Mouse (Mus musculus): ENCODE results near the gene Apoc1.
"Not testable (repeated sequence)": the region's sequence is repeated elsewhere in the genome, so short reads cannot be mapped to it uniquely, and the experiment has no call there.

The Apoc1 gene

GRCm38 (mm10) chr7:19705271-19705670 lies 12.8 kb upstream of the Apoc1 start:
- no peak for DNase-seq (ENCODE audit: low spot score)

- DNase-seq (ENCODE audit: low spot score) = no peak
These were observed 12.0 kb upstream of the Apoc1 start for GRCm38 (mm10) chr7:19704475-19704874.

GRCm38 (mm10) chr7:19702859-19703555 lies 10.5 kb upstream of the Apoc1 start:
- DNase-seq (ENCODE audit: low spot score) = no peak

- DNase-seq (ENCODE audit: low spot score) = peak; percentile 89
These were observed 8.8 kb upstream of the Apoc1 start for GRCm38 (mm10) chr7:19701069-19701761.

- DNase-seq (ENCODE audit: low spot score) = no peak
These were observed 8.0 kb upstream of the Apoc1 start for GRCm38 (mm10) chr7:19700299-19701068.

- no peak for DNase-seq (ENCODE audit: low spot score)
These were observed 7.3 kb upstream of the Apoc1 start for GRCm38 (mm10) chr7:19699827-19700148.

- DNase-seq (ENCODE audit: low spot score) = no peak
These were observed 6.7 kb upstream of the Apoc1 start, which contains the start of gene Apoe for GRCm38 (mm10) chr7:19698907-19699826. Apoe (minus strand) TSS chr7:19699188.

GRCm38 (mm10) chr7:19697949-19698906 lies 5.8 kb upstream of the Apoc1 start:
- no peak for DNase-seq (ENCODE audit: low spot score)

GRCm38 (mm10) chr7:19696336-19696873 lies 3.9 kb upstream of the Apoc1 start:
- no peak for DNase-seq (ENCODE audit: low spot score)

GRCm38 (mm10) chr7:19695881-19696280 lies 3.4 kb upstream of the Apoc1 start:
- DNase-seq (ENCODE audit: low spot score) = no peak

GRCm38 (mm10) chr7:19695213-19695594 lies 2.7 kb upstream of the Apoc1 start:
- no peak for DNase-seq (ENCODE audit: low spot score)

- peak; percentile 57 for DNase-seq (ENCODE audit: low spot score)
These were observed 2.1 kb upstream of the Apoc1 start for GRCm38 (mm10) chr7:19694336-19695212.

- DNase-seq (ENCODE audit: low spot score) = peak; percentile 84
These were observed 961 bp upstream of the Apoc1 start for GRCm38 (mm10) chr7:19693421-19693820.

- DNase-seq (ENCODE audit: low spot score) = peak; percentile 78
These were observed 1.0 kb downstream of the Apoc1 start for GRCm38 (mm10) chr7:19691434-19691833.

- no peak for DNase-seq (ENCODE audit: low spot score)
These were observed 1.6 kb downstream of the Apoc1 start for GRCm38 (mm10) chr7:19690845-19691244.

- no peak for DNase-seq (ENCODE audit: low spot score)
These were observed 3.8 kb downstream of the Apoc1 start for GRCm38 (mm10) chr7:19688611-19689010.

GRCm38 (mm10) chr7:19688101-19688500 lies 4.4 kb downstream of the Apoc1 start:
- no peak for DNase-seq (ENCODE audit: low spot score)

- DNase-seq (ENCODE audit: low spot score) = not testable (repeated sequence)
These were observed 5.4 kb downstream of the Apoc1 start for GRCm38 (mm10) chr7:19686927-19687583.

GRCm38 (mm10) chr7:19686521-19686920 lies 5.9 kb downstream of the Apoc1 start:
- DNase-seq (ENCODE audit: low spot score) = no peak
